Mouse (Mus musculus): Measurements from ENCODE around the gene Fbxw7. TPM values are rescaled to one million over a fixed set of nuclear protein-coding genes. Genes with fewer than 3 reads are reported as not detected.

Fbxw7 gene
- polyA plus RNA-seq, 1 experiment = 6.8 TPM

- no peak overlapping the region for H3ac ChIP-seq (ENCODE audit: control insufficient read depth, insufficient read length)
- no peak overlapping the region for H3K4me3 ChIP-seq
- no peaks in the 10 kb centered on the region for H3K36me3 ChIP-seq (ENCODE audit: control insufficient read depth, insufficient read depth)
- no peak overlapping the region for H3K4me2 ChIP-seq (ENCODE audit: low read depth)
- no peaks in the 10 kb centered on the region for H3K79me2 ChIP-seq (ENCODE audit: control insufficient read depth, insufficient read depth)
- no peaks in the 10 kb centered on the region for H3K27me3 ChIP-seq (ENCODE audit: control insufficient read depth, insufficient read depth, insufficient read length)
- TF ChIP-seq TCF12 (IDR thresholded peaks at IDR 0.05; ENCODE audit: insufficient read depth, poor library complexity, severe bottlenecking) (no peak), REST (IDR thresholded peaks at IDR 0.05; ENCODE audit: insufficient read depth, insufficient read length) (no peak), POLR2AphosphoS2 (IDR thresholded peaks at IDR 0.05; ENCODE audit: insufficient read length, low read depth) (no peak), TCF3 (IDR thresholded peaks at IDR 0.05; ENCODE audit: insufficient read length, low read depth) (no peak), POLR2A (IDR thresholded peaks at IDR 0.05; ENCODE audit: insufficient read length, low read depth) (no peak), E2F4 (IDR thresholded peaks at IDR 0.05; ENCODE audit: insufficient read depth) (no peak), SRF (IDR thresholded peaks at IDR 0.05; ENCODE audit: control insufficient read depth, insufficient read length, low read depth) (no peak), CEBPB (IDR thresholded peaks at IDR 0.05; ENCODE audit: insufficient read depth, poor library complexity, severe bottlenecking) (no peak), USF1 (IDR thresholded peaks at IDR 0.05; ENCODE audit: low read depth) (no peak), MYOG (IDR thresholded peaks at IDR 0.05; ENCODE audit: control insufficient read depth in 1 of 3, insufficient read depth in 1 of 3, insufficient read length in 2 of 3, low read depth in 2 of 3) (no peak), MYOD1 (IDR thresholded peaks at IDR 0.05; ENCODE audit: control insufficient read depth in 1 of 3, insufficient read length in 2 of 3, low read depth in 2 of 3) (no peak), MAX (IDR thresholded peaks at IDR 0.05; ENCODE audit: low read depth) (no peak)
Observed at GRCm38 (mm10) chr3:85005257-85005656, 190.2 kb downstream of the Fbxw7 start.

GRCm38 (mm10) chr3:85012889-85013288, 197.8 kb downstream of the Fbxw7 start:
- Histone ChIP-seq H3ac (ENCODE audit: control insufficient read depth, insufficient read length) (no peak overlapping the region), H3K79me2 (ENCODE audit: control insufficient read depth, insufficient read depth) (no peaks in the 10 kb centered on the region), H3K4me3 (no peak overlapping the region), H3K27me3 (ENCODE audit: control insufficient read depth, insufficient read depth, insufficient read length) (no peaks in the 10 kb centered on the region), H3K4me2 (ENCODE audit: low read depth) (no peak overlapping the region), H3K36me3 (ENCODE audit: control insufficient read depth, insufficient read depth) (no peaks in the 10 kb centered on the region)
- no peak for TF ChIP-seq POLR2AphosphoS2 (IDR thresholded peaks at IDR 0.05; ENCODE audit: insufficient read length, low read depth)
- no peak for TF ChIP-seq TCF3 (IDR thresholded peaks at IDR 0.05; ENCODE audit: insufficient read length, low read depth)
- no peak for TF ChIP-seq MAX (IDR thresholded peaks at IDR 0.05; ENCODE audit: low read depth)
- no peak for TF ChIP-seq SRF (IDR thresholded peaks at IDR 0.05; ENCODE audit: control insufficient read depth, insufficient read length, low read depth)
- TF ChIP-seq USF1 (IDR thresholded peaks at IDR 0.05; ENCODE audit: low read depth) = no peak
- no peak for TF ChIP-seq CEBPB (IDR thresholded peaks at IDR 0.05; ENCODE audit: insufficient read depth, poor library complexity, severe bottlenecking)

GRCm38 (mm10) chr3:85015667-85016066, 200.6 kb downstream of the Fbxw7 start:
- TF ChIP-seq TCF3 (IDR thresholded peaks at IDR 0.05; ENCODE audit: insufficient read length, low read depth) (no peak), POLR2AphosphoS2 (IDR thresholded peaks at IDR 0.05; ENCODE audit: insufficient read length, low read depth) (no peak)
- Histone ChIP-seq H3K4me2 (ENCODE audit: low read depth) (no peak overlapping the region), H3K4me3 (no peak overlapping the region), H3K36me3 (ENCODE audit: control insufficient read depth, insufficient read depth) (no peaks in the 10 kb centered on the region), H3ac (ENCODE audit: control insufficient read depth, insufficient read length) (no peak overlapping the region), H3K27me3 (ENCODE audit: control insufficient read depth, insufficient read depth, insufficient read length) (no peaks in the 10 kb centered on the region), H3K79me2 (ENCODE audit: control insufficient read depth, insufficient read depth) (no peaks in the 10 kb centered on the region)

GRCm38 (mm10) chr3:85020137-85020536, 205.1 kb downstream of the Fbxw7 start:
- no peak overlapping the region for H3K4me3 ChIP-seq
- H3K79me2 ChIP-seq (ENCODE audit: control insufficient read depth, insufficient read depth) = no peaks in the 10 kb centered on the region
- no peaks in the 10 kb centered on the region for H3K36me3 ChIP-seq (ENCODE audit: control insufficient read depth, insufficient read depth)
- no peak overlapping the region for H3ac ChIP-seq (ENCODE audit: control insufficient read depth, insufficient read length)
- H3K4me2 ChIP-seq (ENCODE audit: low read depth) = no peak overlapping the region
- no peak for TF ChIP-seq SRF (IDR thresholded peaks at IDR 0.05; ENCODE audit: control insufficient read depth, insufficient read length, low read depth)
- TF ChIP-seq MYOD1 (IDR thresholded peaks at IDR 0.05; ENCODE audit: control insufficient read depth in 1 of 3, insufficient read length in 2 of 3, low read depth in 2 of 3) = no peak
- no peak for TF ChIP-seq E2F4 (IDR thresholded peaks at IDR 0.05; ENCODE audit: insufficient read depth)
- TF ChIP-seq TCF3 (IDR thresholded peaks at IDR 0.05; ENCODE audit: insufficient read length, low read depth) = no peak
- no peak for TF ChIP-seq REST (IDR thresholded peaks at IDR 0.05; ENCODE audit: insufficient read depth, insufficient read length)
- TF ChIP-seq POLR2A (IDR thresholded peaks at IDR 0.05; ENCODE audit: insufficient read length, low read depth) = no peak
- no peak for TF ChIP-seq TCF12 (IDR thresholded peaks at IDR 0.05; ENCODE audit: insufficient read depth, poor library complexity, severe bottlenecking)
- no peak for TF ChIP-seq USF1 (IDR thresholded peaks at IDR 0.05; ENCODE audit: low read depth)
- no peak for TF ChIP-seq MAX (IDR thresholded peaks at IDR 0.05; ENCODE audit: low read depth)
- no peak for TF ChIP-seq POLR2AphosphoS2 (IDR thresholded peaks at IDR 0.05; ENCODE audit: insufficient read length, low read depth)
- H3K27me3 ChIP-seq (ENCODE audit: control insufficient read depth, insufficient read depth, insufficient read length) = peaks cover 4% of the 10 kb centered on the region

GRCm38 (mm10) chr3:85021816-85022215, 206.7 kb downstream of the Fbxw7 start:
- Histone ChIP-seq H3K79me2 (ENCODE audit: control insufficient read depth, insufficient read depth) (no peaks in the 10 kb centered on the region), H3K27me3 (ENCODE audit: control insufficient read depth, insufficient read depth, insufficient read length) (peaks cover 4% of the 10 kb centered on the region), H3K36me3 (ENCODE audit: control insufficient read depth, insufficient read depth) (no peaks in the 10 kb centered on the region), H3K4me2 (ENCODE audit: low read depth) (no peak overlapping the region), H3ac (ENCODE audit: control insufficient read depth, insufficient read length) (no peak overlapping the region), H3K4me3 (no peak overlapping the region)
- TF ChIP-seq TCF12 (IDR thresholded peaks at IDR 0.05; ENCODE audit: insufficient read depth, poor library complexity, severe bottlenecking) (no peak), MYOD1 (IDR thresholded peaks at IDR 0.05; ENCODE audit: control insufficient read depth in 1 of 3, insufficient read length in 2 of 3, low read depth in 2 of 3) (no peak), MYOG (IDR thresholded peaks at IDR 0.05; ENCODE audit: control insufficient read depth in 1 of 3, insufficient read depth in 1 of 3, insufficient read length in 2 of 3, low read depth in 2 of 3) (no peak), SRF (IDR thresholded peaks at IDR 0.05; ENCODE audit: control insufficient read depth, insufficient read length, low read depth) (no peak), TCF3 (IDR thresholded peaks at IDR 0.05; ENCODE audit: insufficient read length, low read depth) (no peak), E2F4 (IDR thresholded peaks at IDR 0.05; ENCODE audit: insufficient read depth) (no peak), CEBPB (IDR thresholded peaks at IDR 0.05; ENCODE audit: insufficient read depth, poor library complexity, severe bottlenecking) (no peak), REST (IDR thresholded peaks at IDR 0.05; ENCODE audit: insufficient read depth, insufficient read length) (no peak)
